Mouse (Mus musculus): ENCODE results near the gene Vmn1r189. TPM values are rescaled to one million over a fixed set of nuclear protein-coding genes. Genes with fewer than 3 reads are reported as not detected.
"Not testable (repeated sequence)": the region's sequence is repeated elsewhere in the genome, so short reads cannot be mapped to it uniquely, and the experiment has no call there.

Vmn1r189 gene
- polyA plus RNA-seq (2015; fragmentation: Nextera tagmentation; extraction: Ambion mirVana), result not detected in 2 replicates

DNA sequence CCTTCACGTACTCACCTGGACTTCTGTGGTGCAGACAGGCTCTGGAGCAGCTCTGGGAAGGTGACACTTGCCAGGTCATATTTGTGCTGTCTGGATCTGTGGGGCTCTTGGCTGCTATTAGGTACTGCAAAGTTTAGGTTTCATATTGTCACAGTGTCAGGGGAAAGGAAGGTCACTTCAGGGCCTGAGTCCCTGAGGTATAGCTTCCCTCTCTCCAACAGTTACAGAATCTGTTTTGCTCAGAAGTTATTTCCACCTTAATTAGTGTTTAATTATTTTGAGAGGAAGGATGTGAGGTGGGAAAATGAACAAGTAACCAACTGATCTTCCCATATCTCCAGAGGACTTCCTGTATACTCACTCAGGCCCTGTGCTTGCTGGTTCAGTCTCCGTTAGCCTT, at the start of gene Vmn1r189:
Gene Vmn1r189, minus strand, starts transcription at position 101 of the 400 bp plus-strand sequence.
- DNase-seq (ENCODE audit: low spot score), result not testable (repeated sequence)

DNA sequence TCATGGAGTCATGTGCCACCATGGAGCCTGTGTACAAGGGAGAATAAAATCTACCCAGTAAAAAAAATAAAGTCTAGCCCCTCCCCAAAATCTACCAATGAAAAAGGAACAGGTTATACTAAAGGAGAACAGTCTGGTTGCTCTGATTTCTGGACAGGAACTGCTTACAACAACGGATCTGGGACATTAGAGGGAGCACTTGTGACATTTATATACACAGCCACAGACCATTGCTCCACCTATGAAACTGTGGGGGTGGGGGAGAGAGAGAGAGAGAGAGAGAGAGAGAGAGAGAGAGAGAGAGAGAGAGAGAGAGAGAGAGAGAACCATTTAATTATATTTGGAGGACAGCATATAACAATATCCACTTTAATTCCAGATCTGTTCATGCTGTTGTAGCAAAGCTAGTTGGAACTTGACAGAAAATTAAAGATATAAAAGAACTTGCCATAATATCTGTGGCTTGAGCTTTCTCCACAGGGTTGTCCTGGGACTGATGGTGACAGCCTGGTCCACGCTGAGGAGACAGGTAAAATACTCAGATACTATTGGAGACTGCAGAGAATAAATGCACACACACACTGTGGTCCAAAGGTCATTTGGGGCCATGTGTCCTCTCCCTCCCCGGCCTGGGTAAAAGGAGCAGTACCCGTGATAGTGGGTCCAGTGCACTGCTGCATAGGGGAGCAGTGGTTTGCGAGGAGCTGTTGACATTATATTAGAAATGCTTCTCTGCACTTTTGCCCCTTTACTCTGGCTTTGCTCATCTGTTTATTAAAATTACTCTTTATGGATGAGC, 31.1 kb upstream of the Vmn1r189 start:
- not testable (repeated sequence) for DNase-seq (ENCODE audit: low spot score)

DNA sequence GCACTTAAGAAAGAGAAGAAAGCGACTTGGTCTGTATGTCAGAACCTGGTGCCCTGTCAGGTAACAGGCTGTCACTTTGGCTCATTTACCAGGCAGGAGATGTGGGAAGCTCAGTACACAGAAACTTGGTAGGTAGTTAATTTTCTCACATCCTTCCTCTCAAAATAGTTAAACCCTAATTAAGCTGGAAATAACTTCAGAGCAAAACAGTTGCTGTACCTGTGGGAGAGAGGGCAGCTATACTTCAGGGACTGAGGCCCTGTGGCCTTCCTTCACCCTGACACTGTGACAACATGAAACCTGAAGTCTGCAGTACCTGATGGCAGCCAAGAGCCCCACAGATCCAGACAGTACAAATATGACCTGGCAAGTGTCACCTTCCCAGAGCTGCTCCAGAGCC, 21.5 kb downstream of the Vmn1r189 start, which contains the start of gene Vmn1r188:
Gene Vmn1r188, plus strand, starts transcription at position 301 of the 400 bp plus-strand sequence.
- not testable (repeated sequence) for DNase-seq (ENCODE audit: low spot score)

DNA sequence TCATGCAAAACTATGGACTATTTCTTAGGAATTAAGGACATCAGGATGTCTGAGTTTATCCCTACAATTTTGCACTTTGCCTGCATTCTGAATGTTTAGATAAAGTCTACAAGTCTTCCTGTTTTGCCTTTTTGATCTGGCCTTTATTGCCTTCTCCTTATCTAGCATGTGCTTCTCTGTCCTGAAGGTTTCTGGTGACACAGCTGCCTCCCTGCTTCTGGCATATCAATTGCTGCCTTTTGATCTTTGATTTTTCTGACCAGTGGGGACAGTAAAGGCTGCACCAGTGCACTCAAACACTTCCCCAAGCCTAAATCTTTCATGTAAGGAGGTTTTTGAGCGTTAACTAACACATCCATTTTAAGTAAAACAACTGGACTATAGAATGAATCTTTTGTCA, 42.2 kb downstream of the Vmn1r189 start:
- no peak for DNase-seq (ENCODE audit: low spot score)

GRCm38 (mm10) chr13:22061422-22061821, 44.2 kb downstream of the Vmn1r189 start:
- DNase-seq (ENCODE audit: low spot score), result no peak

GRCm38 (mm10) chr13:22053754-22054153, 51.9 kb downstream of the Vmn1r189 start:
- DNase-seq (ENCODE audit: low spot score), result no peak

DNA sequence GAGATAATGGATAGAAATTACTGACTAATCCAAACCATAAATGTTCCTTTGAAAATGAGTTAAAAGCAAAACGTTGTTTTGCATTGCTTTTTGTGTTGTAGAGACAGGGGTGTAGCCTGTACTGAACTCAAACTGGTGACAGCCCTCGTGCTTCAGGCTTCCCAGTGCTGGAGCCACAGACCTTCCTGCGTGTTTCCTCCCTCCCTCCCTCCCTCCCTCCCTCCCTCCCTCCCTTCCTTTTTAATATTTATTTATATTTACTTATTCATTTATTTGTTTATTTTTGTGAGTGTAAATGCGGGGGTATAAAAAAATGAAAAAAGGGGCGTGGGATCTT, 54.1 kb downstream of the Vmn1r189 start:
- no peak for DNase-seq (ENCODE audit: low spot score)

DNA sequence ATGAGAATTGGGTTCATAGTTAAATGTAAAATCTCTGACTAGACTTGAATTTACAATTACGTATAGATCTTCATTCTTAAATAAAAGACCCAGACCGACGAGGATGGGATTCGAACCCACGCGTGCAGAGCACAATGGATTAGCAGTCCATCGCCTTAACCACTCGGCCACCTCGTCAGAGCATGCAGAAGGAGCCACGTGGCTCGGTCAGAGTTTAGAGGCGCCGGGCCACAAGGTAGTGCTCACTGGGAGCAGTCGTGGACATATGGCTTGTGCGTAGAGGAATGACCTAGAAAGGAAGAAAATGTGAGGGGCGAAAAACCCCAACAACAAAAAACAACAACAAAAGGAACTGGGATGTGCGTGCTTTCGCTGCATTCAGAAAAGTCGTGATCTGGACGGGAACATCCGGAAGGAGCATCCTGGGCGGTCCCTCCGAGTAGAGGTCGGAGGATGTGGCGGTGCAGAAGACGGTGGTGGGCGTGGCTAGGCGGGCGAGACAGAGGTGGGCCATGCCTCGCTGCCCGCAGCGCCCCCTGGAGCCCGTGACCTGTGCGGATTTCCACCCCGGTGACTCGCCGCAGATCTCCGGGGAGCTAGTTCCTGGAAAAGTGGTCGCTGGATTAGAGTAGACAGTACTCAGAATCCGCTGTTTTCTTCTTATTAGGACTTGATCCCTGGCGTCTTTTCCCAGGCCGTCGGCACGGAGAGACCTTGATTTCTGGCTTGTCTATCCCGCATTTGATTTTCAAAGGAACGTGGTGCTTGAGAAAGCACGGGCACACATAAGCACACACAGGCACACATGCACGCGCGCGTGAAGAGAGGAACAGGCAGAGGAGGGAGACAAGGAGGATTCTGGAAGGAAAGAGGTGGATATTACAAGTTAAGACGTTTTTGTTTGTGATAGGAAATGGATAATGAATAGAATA, 54.8 kb downstream of the Vmn1r189 start:
- DNase-seq (ENCODE audit: low spot score), result peak; percentile 92

Small RNA genes lying within 50 kb of the gene (microRNA-seq; reads per million reads assigned to microRNA genes)
- gene Gm26300 (ENCODE audit: borderline number of aligned reads), result not detected

Other genes with a start within 250 kb of the Vmn1r189 start
- 3.7 and 4.4 TPM in 2 replicates for gene Zfp184, start 160.7 kb downstream of the Vmn1r189 start, polyA plus RNA-seq (2015; fragmentation: Nextera tagmentation; extraction: Ambion mirVana)
- gene Pom121l2, start 124.6 kb downstream of the Vmn1r189 start, polyA plus RNA-seq (2015; fragmentation: Nextera tagmentation; extraction: Ambion mirVana), result 0.14 and 0.18 TPM in 2 replicates
- 645 and 679 TPM in 2 replicates for gene Prss16, start 96.1 kb downstream of the Vmn1r189 start, polyA plus RNA-seq (2015; fragmentation: Nextera tagmentation; extraction: Ambion mirVana)
- gene Hist1h2ah, start 70.3 kb downstream of the Vmn1r189 start, polyA plus RNA-seq (2015; fragmentation: Nextera tagmentation; extraction: Ambion mirVana), result 49.6 and 71.7 TPM in 2 replicates
- gene Hist1h2bk, start 70.0 kb downstream of the Vmn1r189 start, polyA plus RNA-seq (2015; fragmentation: Nextera tagmentation; extraction: Ambion mirVana), result 25.8 and 33.9 TPM in 2 replicates
- 37.1 and 39.2 TPM in 2 replicates for gene Hist1h4i, start 64.5 kb downstream of the Vmn1r189 start, polyA plus RNA-seq (2015; fragmentation: Nextera tagmentation; extraction: Ambion mirVana)
- gene Hist1h2ag, start 62.9 kb downstream of the Vmn1r189 start, polyA plus RNA-seq (2015; fragmentation: Nextera tagmentation; extraction: Ambion mirVana), result 178 and 206 TPM in 2 replicates
- gene Hist1h2bj, start 62.6 kb downstream of the Vmn1r189 start, polyA plus RNA-seq (2015; fragmentation: Nextera tagmentation; extraction: Ambion mirVana), result 74.2 and 89.3 TPM in 2 replicates
- not detected in 2 replicates for gene Vmn1r188, start 21.4 kb downstream of the Vmn1r189 start, polyA plus RNA-seq (2015; fragmentation: Nextera tagmentation; extraction: Ambion mirVana)
- not detected in 2 replicates for gene Vmn1r191, start 78.1 kb upstream of the Vmn1r189 start, polyA plus RNA-seq (2015; fragmentation: Nextera tagmentation; extraction: Ambion mirVana)
- not detected in 2 replicates for gene Vmn1r192, start 85.3 kb upstream of the Vmn1r189 start, polyA plus RNA-seq (2015; fragmentation: Nextera tagmentation; extraction: Ambion mirVana)
- not detected in 2 replicates for gene Vmn1r193, start 117.3 kb upstream of the Vmn1r189 start, polyA plus RNA-seq (2015; fragmentation: Nextera tagmentation; extraction: Ambion mirVana)
- not detected in 2 replicates for gene Vmn1r194, start 138.4 kb upstream of the Vmn1r189 start, polyA plus RNA-seq (2015; fragmentation: Nextera tagmentation; extraction: Ambion mirVana)
- gene Vmn1r195, start 164.7 kb upstream of the Vmn1r189 start, polyA plus RNA-seq (2015; fragmentation: Nextera tagmentation; extraction: Ambion mirVana), result not detected in 2 replicates
- gene Vmn1r196, start 184.1 kb upstream of the Vmn1r189 start, polyA plus RNA-seq (2015; fragmentation: Nextera tagmentation; extraction: Ambion mirVana), result not detected in 2 replicates
- not detected in 2 replicates for gene Vmn1r197, start 218.8 kb upstream of the Vmn1r189 start, polyA plus RNA-seq (2015; fragmentation: Nextera tagmentation; extraction: Ambion mirVana)
- not detected in 2 replicates for gene Vmn1r198, start 244.5 kb upstream of the Vmn1r189 start, polyA plus RNA-seq (2015; fragmentation: Nextera tagmentation; extraction: Ambion mirVana)